Mouse (Mus musculus): ENCODE measurements around the gene 9030025P20Rik. TPM values are rescaled to one million over a fixed set of nuclear protein-coding genes. Genes with fewer than 3 reads are reported as not detected.
"Not testable (repeated sequence)": the region's sequence is repeated elsewhere in the genome, so short reads cannot be mapped to it uniquely, and the experiment has no call there.

Gene 9030025P20Rik
- total RNA-seq, 1 experiment from 2014 or later: 11.4 TPM

DNA sequence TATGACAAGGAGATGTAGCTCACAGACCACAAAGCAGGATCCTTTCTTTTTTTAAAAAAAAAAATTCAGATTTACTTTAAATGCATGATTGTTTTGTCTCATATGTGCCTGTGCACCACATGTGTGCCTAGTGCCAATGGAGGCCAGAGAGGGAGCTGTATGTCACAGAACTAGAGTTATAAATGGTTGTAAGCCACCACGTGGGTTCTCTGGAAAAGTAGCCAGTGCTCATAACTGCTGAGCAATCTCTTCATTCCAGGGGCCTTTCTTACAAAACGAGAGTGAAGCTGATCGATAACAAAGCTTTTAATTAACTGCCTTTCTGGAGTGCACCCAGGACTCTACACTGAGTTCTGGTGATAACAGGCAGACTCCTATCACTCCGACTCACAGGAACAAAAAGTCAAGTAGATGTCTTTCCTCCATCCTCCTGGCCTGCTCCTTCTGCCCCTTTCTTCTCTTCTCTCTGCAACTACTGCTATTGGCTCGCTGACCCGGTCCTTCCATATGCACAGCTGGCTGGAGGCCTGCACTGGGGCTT, 9.8 kb upstream of the 9030025P20Rik start:
- not testable (repeated sequence) for ATAC-seq (replicated peaks; ENCODE audit: insufficient number of reproducible peaks, low FRiP score, low TSS enrichment, poor library complexity, severe bottlenecking)

DNA sequence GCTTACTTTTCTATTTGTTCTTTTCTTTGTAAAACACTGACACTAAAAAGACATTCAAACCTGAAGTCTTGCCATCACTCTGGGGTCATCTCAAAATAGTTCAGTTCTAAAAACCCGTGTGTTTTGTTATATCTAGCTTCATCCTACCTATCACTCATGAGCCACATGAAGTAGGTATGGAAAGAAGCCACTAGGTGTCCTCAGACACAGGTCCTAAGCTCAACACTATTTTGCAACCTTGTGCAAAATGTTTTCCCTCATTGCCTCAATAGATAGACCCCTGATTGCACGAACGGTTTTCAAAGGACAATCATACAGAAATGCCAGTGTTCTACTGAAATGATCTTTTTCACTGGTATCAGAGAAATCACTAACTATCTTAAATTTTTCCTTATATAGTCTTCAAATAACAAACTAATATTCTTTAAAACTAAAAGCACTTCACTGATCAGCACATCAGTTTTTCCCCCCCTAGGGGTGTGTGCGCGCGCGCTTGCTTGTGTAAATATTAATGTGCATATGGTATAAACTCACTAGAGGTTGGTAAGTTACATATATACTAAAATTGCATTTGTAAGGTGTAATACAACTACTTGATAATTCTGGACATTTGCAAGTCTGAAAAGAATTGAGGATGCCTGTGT, 428 bp upstream of the 9030025P20Rik start:
- ATAC-seq (replicated peaks; ENCODE audit: insufficient number of reproducible peaks, low FRiP score, low TSS enrichment, poor library complexity, severe bottlenecking): peak; percentile 65

DNA sequence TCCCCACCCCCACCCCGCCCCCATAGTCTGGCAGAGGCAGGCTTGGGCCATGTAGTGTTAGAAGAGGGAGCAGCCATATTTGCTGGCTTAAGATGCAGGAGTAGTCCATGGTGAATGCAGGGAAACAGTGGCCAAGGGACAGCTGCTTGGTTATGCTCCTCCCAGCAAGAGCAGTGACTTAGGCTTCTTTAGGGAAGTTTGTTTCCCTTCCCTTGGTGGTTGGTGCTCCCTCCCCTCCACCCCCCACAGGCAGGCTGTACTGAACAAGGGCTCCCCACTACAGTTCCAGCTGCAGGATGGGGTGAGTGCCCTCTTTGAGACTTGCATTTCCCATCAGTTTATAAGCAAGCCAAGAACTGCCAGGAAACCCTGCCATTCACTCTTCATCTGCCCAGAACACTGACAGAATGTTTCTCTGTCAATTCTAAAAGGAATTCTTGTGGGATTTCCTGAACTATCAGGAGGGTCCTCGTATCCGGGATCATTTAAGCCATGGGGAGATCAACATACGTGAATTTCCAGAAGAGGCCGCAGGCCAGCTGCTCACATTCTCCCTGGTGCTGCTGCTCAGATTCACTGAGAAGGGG, 11.9 kb downstream of the 9030025P20Rik start:
- peak; percentile 49 for ATAC-seq (replicated peaks; ENCODE audit: insufficient number of reproducible peaks, low FRiP score, low TSS enrichment, poor library complexity, severe bottlenecking)

GRCm38 (mm10) chr17:14992522-14993138, 14.4 kb downstream of the 9030025P20Rik start:
- not testable (repeated sequence) for ATAC-seq (replicated peaks; ENCODE audit: insufficient number of reproducible peaks, low FRiP score, low TSS enrichment, poor library complexity, severe bottlenecking)

DNA sequence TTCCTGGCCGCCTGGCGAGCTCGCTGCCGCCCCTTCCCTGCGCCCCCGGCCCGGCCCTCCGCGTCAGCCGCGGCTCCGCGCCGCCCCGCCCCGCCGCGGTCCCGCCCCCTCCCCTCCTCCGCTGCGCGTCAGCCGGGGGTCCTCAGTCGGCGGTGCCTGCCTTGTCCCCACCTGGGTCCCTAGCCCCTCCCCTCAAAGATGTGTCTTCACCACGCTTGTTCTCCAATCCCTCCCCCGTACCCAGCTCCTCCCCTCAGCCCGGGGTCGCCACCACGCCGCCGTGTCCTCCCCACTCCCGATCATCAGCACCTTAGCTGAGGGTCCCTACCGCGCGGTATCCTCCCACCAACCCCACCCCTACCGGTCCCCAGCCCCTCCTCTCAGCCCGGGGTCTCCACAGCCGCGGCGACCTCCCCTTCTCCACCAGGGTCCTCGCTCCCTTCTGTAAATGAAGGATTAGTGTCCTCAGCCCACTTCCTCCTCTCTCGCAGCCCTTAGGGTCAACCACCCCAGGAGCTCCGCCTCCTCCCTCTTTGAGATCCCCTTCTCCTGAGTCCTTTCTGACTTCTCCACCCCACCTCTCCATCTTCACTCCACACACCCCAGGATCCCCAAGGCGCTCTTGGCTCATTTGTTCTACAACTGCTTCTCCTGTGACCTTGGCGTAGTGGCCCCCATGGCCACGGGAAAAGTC, 15.0 kb downstream of the 9030025P20Rik start:
- peak; percentile 33 for ATAC-seq (replicated peaks; ENCODE audit: insufficient number of reproducible peaks, low FRiP score, low TSS enrichment, poor library complexity, severe bottlenecking)

- ATAC-seq (replicated peaks; ENCODE audit: insufficient number of reproducible peaks, low FRiP score, low TSS enrichment, poor library complexity, severe bottlenecking): not testable (repeated sequence)
Measured at GRCm38 (mm10) chr17:14994140-14994539, 15.9 kb downstream of the 9030025P20Rik start.

DNA sequence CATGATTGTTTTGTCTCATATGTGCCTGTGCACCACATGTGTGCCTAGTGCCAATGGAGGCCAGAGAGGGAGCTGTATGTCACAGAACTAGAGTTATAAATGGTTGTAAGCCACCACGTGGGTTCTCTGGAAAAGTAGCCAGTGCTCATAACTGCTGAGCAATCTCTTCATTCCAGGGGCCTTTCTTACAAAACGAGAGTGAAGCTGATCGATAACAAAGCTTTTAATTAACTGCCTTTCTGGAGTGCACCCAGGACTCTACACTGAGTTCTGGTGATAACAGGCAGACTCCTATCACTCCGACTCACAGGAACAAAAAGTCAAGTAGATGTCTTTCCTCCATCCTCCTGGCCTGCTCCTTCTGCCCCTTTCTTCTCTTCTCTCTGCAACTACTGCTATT, 21.8 kb downstream of the 9030025P20Rik start:
- ATAC-seq (replicated peaks; ENCODE audit: insufficient number of reproducible peaks, low FRiP score, low TSS enrichment, poor library complexity, severe bottlenecking): not testable (repeated sequence)

GRCm38 (mm10) chr17:15009088-15009487, 30.8 kb downstream of the 9030025P20Rik start:
- peak; percentile 72 for ATAC-seq (replicated peaks; ENCODE audit: insufficient number of reproducible peaks, low FRiP score, low TSS enrichment, poor library complexity, severe bottlenecking)

DNA sequence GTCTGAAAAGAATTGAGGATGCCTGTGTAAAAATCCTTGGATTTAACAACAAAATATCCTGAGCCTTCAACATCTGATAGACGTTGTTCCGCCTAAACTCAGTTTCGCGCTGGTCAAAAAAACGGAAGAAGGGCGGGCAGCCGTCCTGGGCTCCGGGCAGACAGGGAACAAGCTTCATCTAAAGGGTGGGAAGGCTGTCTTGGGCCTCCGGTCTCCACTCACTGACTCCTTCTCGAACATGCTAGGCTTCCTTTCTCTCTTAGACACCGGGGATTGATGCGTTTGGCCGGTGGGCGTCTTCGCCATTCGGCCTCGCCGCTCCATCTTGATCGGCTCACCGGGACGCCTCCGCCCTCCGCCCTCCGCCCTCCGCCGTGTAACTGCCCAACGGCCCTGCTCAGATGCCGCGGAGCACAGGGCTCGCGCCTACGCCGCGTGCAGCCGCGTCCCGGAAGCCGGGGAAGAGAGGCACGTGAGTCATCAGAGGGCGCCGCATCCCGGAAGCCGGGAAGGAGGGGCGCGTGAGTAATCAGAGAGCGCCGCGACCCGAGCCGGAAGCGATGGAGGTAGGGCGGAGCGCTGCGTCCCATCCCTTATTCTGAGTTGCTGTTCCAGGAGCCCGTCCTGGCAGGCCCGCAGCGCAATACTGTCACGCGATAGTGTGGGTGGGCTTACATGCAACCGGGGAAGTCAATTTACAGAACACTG, 31.6 kb downstream of the 9030025P20Rik start, which contains the start of gene Gm3435:
Gene Gm3435, plus strand, starts transcription at position 471 of the 708 bp plus-strand sequence.
- peak; percentile 95 for ATAC-seq (replicated peaks; ENCODE audit: insufficient number of reproducible peaks, low FRiP score, low TSS enrichment, poor library complexity, severe bottlenecking)

DNA sequence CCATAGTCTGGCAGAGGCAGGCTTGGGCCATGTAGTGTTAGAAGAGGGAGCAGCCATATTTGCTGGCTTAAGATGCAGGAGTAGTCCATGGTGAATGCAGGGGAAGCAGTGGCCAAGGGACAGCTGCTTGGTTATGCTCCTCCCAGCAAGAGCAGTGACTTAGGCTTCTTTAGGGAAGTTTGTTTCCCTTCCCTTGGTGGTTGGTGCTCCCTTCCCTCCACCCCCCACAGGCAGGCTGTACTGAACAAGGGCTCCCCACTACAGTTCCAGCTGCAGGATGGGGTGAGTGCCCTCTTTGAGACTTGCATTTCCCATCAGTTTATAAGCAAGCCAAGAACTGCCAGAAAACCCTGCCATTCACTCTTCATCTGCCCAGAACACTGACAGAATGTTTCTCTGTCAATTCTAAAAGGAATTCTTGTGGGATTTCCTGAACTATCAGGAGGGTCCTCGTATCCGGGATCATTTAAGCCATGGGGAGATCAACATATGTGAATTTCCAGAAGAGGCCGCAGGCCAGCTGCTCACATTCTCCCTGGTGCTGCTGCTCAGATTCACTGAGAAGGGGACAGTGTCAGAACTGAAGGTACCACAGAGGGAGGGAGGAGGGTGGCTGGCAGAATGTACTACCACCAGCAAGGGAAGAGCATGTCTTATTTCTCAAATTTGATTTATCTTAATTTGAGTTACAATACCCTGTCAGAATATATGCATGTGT, 43.4 kb downstream of the 9030025P20Rik start:
- ATAC-seq (replicated peaks; ENCODE audit: insufficient number of reproducible peaks, low FRiP score, low TSS enrichment, poor library complexity, severe bottlenecking): peak; percentile 55

- not testable (repeated sequence) for ATAC-seq (replicated peaks; ENCODE audit: insufficient number of reproducible peaks, low FRiP score, low TSS enrichment, poor library complexity, severe bottlenecking)
Measured at GRCm38 (mm10) chr17:15023878-15024492, 45.7 kb downstream of the 9030025P20Rik start.

DNA sequence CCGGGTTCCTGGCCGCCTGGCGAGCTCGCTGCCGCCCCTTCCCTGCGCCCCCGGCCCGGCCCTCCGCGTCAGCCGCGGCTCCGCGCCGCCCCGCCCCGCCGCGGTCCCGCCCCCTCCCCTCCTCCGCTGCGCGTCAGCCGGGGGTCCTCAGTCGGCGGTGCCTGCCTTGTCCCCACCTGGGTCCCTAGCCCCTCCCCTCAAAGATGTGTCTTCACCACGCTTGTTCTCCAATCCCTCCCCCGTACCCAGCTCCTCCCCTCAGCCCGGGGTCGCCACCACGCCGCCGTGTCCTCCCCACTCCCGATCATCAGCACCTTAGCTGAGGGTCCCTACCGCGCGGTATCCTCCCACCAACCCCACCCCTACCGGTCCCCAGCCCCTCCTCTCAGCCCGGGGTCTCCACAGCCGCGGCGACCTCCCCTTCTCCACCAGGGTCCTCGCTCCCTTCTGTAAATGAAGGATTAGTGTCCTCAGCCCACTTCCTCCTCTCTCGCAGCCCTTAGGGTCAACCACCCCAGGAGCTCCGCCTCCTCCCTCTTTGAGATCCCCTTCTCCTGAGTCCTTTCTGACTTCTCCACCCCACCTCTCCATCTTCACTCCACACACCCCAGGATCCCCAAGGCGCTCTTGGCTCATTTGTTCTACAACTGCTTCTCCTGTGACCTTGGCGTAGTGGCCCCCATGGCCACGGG, 46.4 kb downstream of the 9030025P20Rik start:
- peak; percentile 41 for ATAC-seq (replicated peaks; ENCODE audit: insufficient number of reproducible peaks, low FRiP score, low TSS enrichment, poor library complexity, severe bottlenecking)

GRCm38 (mm10) chr17:15025513-15025912, 47.2 kb downstream of the 9030025P20Rik start:
- ATAC-seq (replicated peaks; ENCODE audit: insufficient number of reproducible peaks, low FRiP score, low TSS enrichment, poor library complexity, severe bottlenecking): not testable (repeated sequence)

DNA sequence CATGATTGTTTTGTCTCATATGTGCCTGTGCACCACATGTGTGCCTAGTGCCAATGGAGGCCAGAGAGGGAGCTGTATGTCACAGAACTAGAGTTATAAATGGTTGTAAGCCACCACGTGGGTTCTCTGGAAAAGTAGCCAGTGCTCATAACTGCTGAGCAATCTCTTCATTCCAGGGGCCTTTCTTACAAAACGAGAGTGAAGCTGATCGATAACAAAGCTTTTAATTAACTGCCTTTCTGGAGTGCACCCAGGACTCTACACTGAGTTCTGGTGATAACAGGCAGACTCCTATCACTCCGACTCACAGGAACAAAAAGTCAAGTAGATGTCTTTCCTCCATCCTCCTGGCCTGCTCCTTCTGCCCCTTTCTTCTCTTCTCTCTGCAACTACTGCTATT, 53.1 kb downstream of the 9030025P20Rik start:
- not testable (repeated sequence) for ATAC-seq (replicated peaks; ENCODE audit: insufficient number of reproducible peaks, low FRiP score, low TSS enrichment, poor library complexity, severe bottlenecking)

GRCm38 (mm10) chr17:15040455-15040854, 62.2 kb downstream of the 9030025P20Rik start:
- ATAC-seq (replicated peaks; ENCODE audit: insufficient number of reproducible peaks, low FRiP score, low TSS enrichment, poor library complexity, severe bottlenecking): peak; percentile 67
